Mouse (Mus musculus) megakaryocyte, embryonic 14.5 days (primary cell): ENCODE measurements around the gene Tprkb.

Experiments used
- FLI1 ChIP-seq: IDR thresholded peaks from 2 replicates; pipeline ENCODE4 v1.6.1; 2012; ENCODE audit warnings: low read length, inconsistent platforms, mixed read lengths
- GATA1 ChIP-seq: IDR thresholded peaks from 3 replicates; pipeline ENCODE4 v1.6.1; 2012; ENCODE audit warnings: mixed read lengths, low read length, inconsistent platforms, borderline replicate concordance

GRCm38 (mm10) chr6:85961101-85962091 lies 49.7 kb downstream of the Tprkb start, which contains the start of gene Dusp11:
- TF ChIP-seq FLI1 (no peak), GATA1 (no peak)
